Mouse (Mus musculus) midbrain, embryonic 12.5 days (tissue): ENCODE results near the gene Fbln1. TPM values are rescaled to one million over a fixed set of nuclear protein-coding genes. Genes with fewer than 3 reads are reported as not detected.

Experiments
- ATAC-seq: fragments of 200-750 bp; cut with Nextera tagmentation; 2 replicates; pipeline ENCODE4 v1.8.0; 2017; ENCODE audit warnings: low read depth, moderate TSS enrichment, moderate library complexity; ENCODE audit not compliant: low FRiP score
- H3K27ac ChIP-seq: fragments of 300-500 bp; sonication (generic); replicated peaks from 2 replicates; pipeline ENCODE4 v1.5.1; 2016; ENCODE audit warnings: mild to moderate bottlenecking
- H3K27me3 ChIP-seq: fragments of 300-500 bp; sonication (generic); 2 replicates; pipeline ENCODE4 v1.6.1; 2016; ENCODE audit warnings: mild to moderate bottlenecking
- H3K36me3 ChIP-seq: fragments of 300-500 bp; sonication (generic); 2 replicates; pipeline ENCODE4 v1.6.1; 2016
- H3K4me1 ChIP-seq: fragments of 300-500 bp; sonication (generic); 2 replicates; pipeline ENCODE4 v1.6.1; 2016
- H3K4me2 ChIP-seq: fragments of 300-500 bp; sonication (generic); replicated peaks from 2 replicates; pipeline ENCODE4 v1.6.1; 2016; ENCODE audit warnings: mild to moderate bottlenecking, moderate library complexity
- H3K4me3 ChIP-seq: fragments of 300-500 bp; sonication (generic); 2 replicates; pipeline ENCODE4 v1.5.1; 2016; ENCODE audit warnings: mild to moderate bottlenecking
- H3K9ac ChIP-seq: fragments of 300-500 bp; sonication (generic); replicated peaks from 2 replicates; pipeline ENCODE4 v1.6.1; 2016; ENCODE audit warnings: mild to moderate bottlenecking, moderate library complexity
- H3K9me3 ChIP-seq: fragments of 300-500 bp; sonication (generic); 2 replicates; pipeline ENCODE4 v1.6.1; 2016; ENCODE audit warnings: mild to moderate bottlenecking
- WGBS: fragments of 180-500 bp; shearing (Covaris S2); methylation state at CpG from one replicate; pipeline ENCODE4 v1.1.7; 2016; 5-methylcytosine and 5-hydroxymethylcytosine counted together
- polyA plus RNA-seq: library from polyadenylated mRNA; unstranded; fragments of >200 nt; fragmentation: Nextera tagmentation; extraction: Ambion mirVana; gene quantifications from 2 replicates; pipeline ENCODE4 v1.2.1, GENCODE M21; 2016

The Fbln1 gene
- polyA plus RNA-seq, 1 experiment from 2014 or later, result 156 TPM

- Histone ChIP-seq H3K27me3 (no peaks in the 10 kb centered on the region), H3K4me3 (no peak overlapping the region), H3K9me3 (no peaks in the 10 kb centered on the region), H3K9ac (no peak overlapping the region), H3K36me3 (no peaks in the 10 kb centered on the region), H3K27ac (no peak overlapping the region), H3K4me2 (no peak overlapping the region), H3K4me1 (peaks cover 11% of the 10 kb centered on the region)
- ATAC-seq, result no peak
- WGBS, result 92% methylated on average over 8 of the region's 8 CpGs
Observed at GRCm38 (mm10) chr15:85277221-85277620, 71.5 kb downstream of the Fbln1 start.

DNA sequence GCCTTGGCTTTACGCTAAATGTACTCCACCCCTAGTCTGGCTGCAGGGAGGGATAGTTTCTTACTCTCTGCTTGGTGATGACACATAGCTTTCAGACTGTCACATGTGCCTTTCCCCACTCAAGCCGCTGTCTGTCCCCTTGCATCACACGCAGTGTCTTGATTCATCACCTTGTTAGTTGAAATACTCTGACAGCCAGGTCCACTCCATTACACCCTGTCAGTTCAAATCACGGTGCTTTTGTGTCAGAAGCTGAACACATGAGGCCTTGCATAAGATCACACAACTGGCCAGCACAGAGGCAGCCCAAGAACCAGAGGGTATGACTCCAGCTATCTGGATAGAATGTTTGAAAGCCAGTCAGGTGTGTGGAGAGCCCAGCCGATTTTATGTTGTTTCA is 73.2 kb downstream of the Fbln1 start:
- WGBS, result 93% methylated on average over 5 of the region's 5 CpGs

GRCm38 (mm10) chr15:85282021-85282420 is 76.3 kb downstream of the Fbln1 start:
- Histone ChIP-seq H3K4me3 (no peak overlapping the region), H3K4me2 (no peak overlapping the region), H3K4me1 (no peaks in the 10 kb centered on the region), H3K9ac (no peak overlapping the region), H3K36me3 (no peaks in the 10 kb centered on the region), H3K27ac (no peak overlapping the region), H3K9me3 (no peaks in the 10 kb centered on the region), H3K27me3 (no peaks in the 10 kb centered on the region)
- 89% methylated on average over 5 of the region's 5 CpGs for WGBS
- ATAC-seq, result no peak

More for the DNA sequence above, 73.2 kb downstream of the Fbln1 start:
- Histone ChIP-seq H3K4me1 (no peaks in the 10 kb centered on the region), H3K27ac (no peak overlapping the region), H3K27me3 (no peaks in the 10 kb centered on the region), H3K4me3 (no peak overlapping the region), H3K4me2 (no peak overlapping the region), H3K9me3 (no peaks in the 10 kb centered on the region), H3K9ac (no peak overlapping the region), H3K36me3 (no peaks in the 10 kb centered on the region)
- no peak for ATAC-seq

DNA sequence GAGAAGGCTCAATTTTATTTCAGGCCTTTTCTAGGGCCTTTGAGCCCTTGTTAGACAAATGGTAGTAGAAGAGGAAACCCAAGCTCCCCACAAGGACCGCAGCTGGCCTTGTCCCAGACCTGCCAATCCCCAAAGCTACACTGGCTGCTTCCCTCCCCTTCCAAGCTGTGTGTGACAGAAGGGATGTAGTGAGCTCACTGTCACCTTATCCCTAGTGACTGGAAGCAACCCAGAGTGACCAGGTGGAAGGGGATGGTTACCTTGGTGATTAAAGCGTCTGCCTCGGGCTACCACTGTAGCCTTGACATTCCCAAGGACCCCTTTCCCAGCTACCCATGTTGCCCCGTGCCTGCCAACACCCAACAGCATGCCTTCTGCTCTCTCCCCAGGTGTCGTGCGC is 78.9 kb downstream of the Fbln1 start:
- no peak overlapping the region for H3K27ac ChIP-seq
- no peak overlapping the region for H3K4me2 ChIP-seq
- ATAC-seq, result no peak
- no peaks in the 10 kb centered on the region for H3K27me3 ChIP-seq
- H3K4me1 ChIP-seq, result no peaks in the 10 kb centered on the region
- H3K36me3 ChIP-seq, result no peaks in the 10 kb centered on the region
- H3K4me3 ChIP-seq, result no peak overlapping the region
- no peaks in the 10 kb centered on the region for H3K9me3 ChIP-seq
- WGBS, result 94% methylated on average over 6 of the region's 6 CpGs
- H3K9ac ChIP-seq, result no peak overlapping the region

DNA sequence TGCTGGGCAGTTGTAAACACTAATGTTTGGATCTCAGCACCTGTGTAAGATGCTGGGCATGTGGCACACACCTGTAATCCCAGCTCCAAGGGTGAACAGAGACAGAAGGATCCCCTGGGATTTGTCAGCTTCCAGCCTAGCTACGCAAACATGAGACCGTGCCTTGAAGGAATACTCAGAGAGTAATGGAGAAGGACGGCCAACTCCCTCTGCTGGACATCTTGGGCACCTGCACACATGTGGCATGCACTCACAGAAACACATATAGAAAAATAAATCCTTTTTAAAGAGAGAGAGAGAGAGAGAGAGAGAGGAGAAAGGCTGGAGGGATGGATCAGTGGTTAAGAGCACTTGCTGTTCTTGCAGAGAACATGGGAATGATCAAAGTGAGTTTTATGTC is 88.9 kb downstream of the Fbln1 start:
- Histone ChIP-seq H3K27me3 (no peaks in the 10 kb centered on the region), H3K27ac (no peak overlapping the region), H3K36me3 (no peaks in the 10 kb centered on the region), H3K4me3 (no peak overlapping the region), H3K4me1 (peaks cover 13% of the 10 kb centered on the region; the same call in 1 of the 2 replicates), H3K9ac (no peak overlapping the region), H3K9me3 (no peaks in the 10 kb centered on the region), H3K4me2 (no peak overlapping the region)
- ATAC-seq, result no peak
- WGBS, result 86% methylated on average over 3 of the region's 3 CpGs

DNA sequence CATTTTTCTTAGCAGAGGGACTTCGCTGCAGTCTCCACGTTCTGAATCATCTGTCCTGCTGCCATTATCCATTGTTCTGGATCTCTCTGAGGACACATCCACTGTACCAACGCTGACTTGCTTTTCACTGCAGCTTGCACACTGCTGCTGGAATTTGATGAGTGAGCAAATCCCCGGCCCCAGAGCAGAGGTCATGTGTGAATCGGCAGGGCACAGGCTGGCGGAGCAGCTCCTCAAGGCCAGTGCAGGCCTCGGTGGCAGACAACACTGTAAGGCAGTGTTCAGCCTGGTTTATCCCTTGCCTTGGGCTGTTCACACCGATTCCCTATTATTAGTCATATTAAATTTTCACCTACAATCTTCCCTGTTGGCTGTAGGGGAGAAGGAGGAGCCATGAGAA is 89.8 kb downstream of the Fbln1 start:
- no peak overlapping the region for H3K4me2 ChIP-seq
- no peaks in the 10 kb centered on the region for H3K9me3 ChIP-seq
- no peak overlapping the region for H3K4me3 ChIP-seq
- H3K27ac ChIP-seq, result no peak overlapping the region; the same call in 1 of the 2 replicates
- H3K9ac ChIP-seq, result no peak overlapping the region
- no peaks in the 10 kb centered on the region for H3K36me3 ChIP-seq
- 67% methylated on average over 8 of the region's 8 CpGs for WGBS
- no peaks in the 10 kb centered on the region for H3K27me3 ChIP-seq
- ATAC-seq, result no peak
- peaks cover 13% of the 10 kb centered on the region; the same call in 1 of the 2 replicates for H3K4me1 ChIP-seq

- no peak overlapping the region for H3K27ac ChIP-seq
- WGBS, result 58% methylated on average over 2 of the region's 2 CpGs
- ATAC-seq, result no peak
- H3K27me3 ChIP-seq, result no peaks in the 10 kb centered on the region
- no peaks in the 10 kb centered on the region for H3K9me3 ChIP-seq
- H3K36me3 ChIP-seq, result no peaks in the 10 kb centered on the region
- H3K4me3 ChIP-seq, result no peak overlapping the region
- H3K9ac ChIP-seq, result no peak overlapping the region
- H3K4me1 ChIP-seq, result peaks cover 13% of the 10 kb centered on the region; the same call in 1 of the 2 replicates
- no peak overlapping the region for H3K4me2 ChIP-seq
Observed at GRCm38 (mm10) chr15:85295977-85296376, 90.2 kb downstream of the Fbln1 start.

GRCm38 (mm10) chr15:85296538-85296937 is 90.8 kb downstream of the Fbln1 start:
- H3K4me3 ChIP-seq, result no peak overlapping the region
- no peak overlapping the region for H3K4me2 ChIP-seq
- no peaks in the 10 kb centered on the region for H3K36me3 ChIP-seq
- no peaks in the 10 kb centered on the region for H3K9me3 ChIP-seq
- H3K27ac ChIP-seq, result no peak overlapping the region
- no peak overlapping the region for H3K9ac ChIP-seq
- ATAC-seq, result no peak
- WGBS, result 91% methylated on average over 3 of the region's 3 CpGs
- H3K27me3 ChIP-seq, result no peaks in the 10 kb centered on the region
- H3K4me1 ChIP-seq, result peaks cover 13% of the 10 kb centered on the region; the same call in 1 of the 2 replicates

DNA sequence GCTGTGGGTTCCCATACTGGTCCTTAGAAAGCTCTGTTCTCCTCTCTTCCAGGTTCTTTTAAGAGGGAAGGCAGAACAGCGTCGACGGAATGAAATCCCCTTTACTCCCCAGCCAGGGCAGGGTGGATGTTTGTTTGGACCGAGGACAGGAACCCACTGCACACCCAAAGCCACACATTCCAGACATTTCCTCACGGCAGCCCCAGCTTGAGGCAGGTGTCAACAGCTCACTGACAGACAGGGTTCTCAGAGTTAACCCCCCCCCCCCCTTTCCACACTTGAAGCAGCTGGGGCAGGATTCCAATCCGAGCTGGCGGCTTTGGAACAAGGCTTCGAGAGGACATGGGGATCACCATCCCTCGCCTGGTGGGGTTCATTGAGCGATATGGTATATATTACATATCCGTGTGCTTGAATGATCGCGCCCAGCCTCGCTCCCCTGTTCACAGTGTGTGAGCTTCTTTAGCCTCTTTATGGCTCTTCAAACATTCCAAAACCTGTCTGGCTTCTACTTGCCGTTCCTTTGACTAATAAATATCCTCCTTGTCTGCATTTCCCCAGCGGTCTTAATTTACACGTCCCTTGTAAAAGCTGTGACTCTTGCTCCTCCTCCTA is 92.5 kb downstream of the Fbln1 start:
- Histone ChIP-seq H3K27ac (no peak overlapping the region), H3K27me3 (no peaks in the 10 kb centered on the region), H3K4me1 (peaks cover 13% of the 10 kb centered on the region; the same call in 1 of the 2 replicates), H3K4me2 (no peak overlapping the region), H3K9me3 (no peaks in the 10 kb centered on the region), H3K36me3 (no peaks in the 10 kb centered on the region), H3K9ac (no peak overlapping the region), H3K4me3 (no peak overlapping the region)
- ATAC-seq, result no peak
- WGBS, result 56% methylated on average over 17 of the region's 17 CpGs

DNA sequence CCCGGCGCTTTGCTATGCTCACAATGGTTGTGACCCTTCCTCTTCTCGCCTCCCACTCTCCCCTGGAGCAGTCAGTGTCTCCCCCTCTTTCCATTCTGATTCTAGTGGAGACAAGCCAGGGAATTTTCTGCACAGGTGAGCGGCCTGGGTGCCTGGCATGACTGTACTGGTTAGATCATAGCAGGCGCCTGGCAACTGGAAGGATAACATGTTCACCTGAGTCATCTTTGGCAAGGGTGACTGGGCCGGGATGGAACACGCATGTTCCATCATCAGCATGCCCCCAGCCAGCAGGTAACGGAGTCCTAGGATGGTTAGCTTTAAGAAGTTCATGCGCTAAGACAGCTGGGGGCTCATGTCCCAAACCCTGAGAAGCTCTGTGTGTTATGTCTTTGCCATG is 93.2 kb downstream of the Fbln1 start:
- no peak for ATAC-seq
- no peak overlapping the region for H3K4me3 ChIP-seq
- H3K27ac ChIP-seq, result no peak overlapping the region
- 89% methylated on average over 9 of the region's 9 CpGs for WGBS
- H3K36me3 ChIP-seq, result no peaks in the 10 kb centered on the region
- H3K9me3 ChIP-seq, result no peaks in the 10 kb centered on the region
- H3K4me1 ChIP-seq, result peaks cover 13% of the 10 kb centered on the region; the same call in 1 of the 2 replicates
- no peak overlapping the region for H3K4me2 ChIP-seq
- no peaks in the 10 kb centered on the region for H3K27me3 ChIP-seq
- no peak overlapping the region for H3K9ac ChIP-seq

DNA sequence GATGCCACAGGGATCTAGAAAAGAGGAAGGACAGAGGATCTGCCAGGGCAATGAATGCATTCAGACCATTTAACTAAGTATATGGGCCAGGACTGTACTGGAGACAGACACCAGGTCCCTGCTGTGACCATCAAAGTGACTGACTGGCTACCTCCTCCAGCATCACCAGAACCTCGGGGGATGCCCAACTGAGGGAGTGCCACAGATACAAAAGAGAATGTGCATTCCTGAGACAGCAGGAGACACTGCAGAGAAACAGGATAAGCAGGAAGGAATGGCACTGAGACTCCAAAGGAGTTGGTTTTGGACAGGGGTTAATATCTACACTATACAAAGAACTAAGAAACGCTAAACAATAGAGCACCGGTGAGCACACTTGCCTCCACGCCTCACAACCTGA is 97.5 kb downstream of the Fbln1 start:
- Histone ChIP-seq H3K27me3 (no peaks in the 10 kb centered on the region), H3K4me2 (no peak overlapping the region), H3K4me3 (no peak overlapping the region), H3K9me3 (no peaks in the 10 kb centered on the region), H3K4me1 (0 out of 2 replicates have a peak, but pooled peaks cover under 1% of the 10 kb centered on the region), H3K27ac (no peak overlapping the region), H3K36me3 (no peaks in the 10 kb centered on the region), H3K9ac (no peak overlapping the region)
- 50% methylated on average over 4 of the region's 4 CpGs for WGBS
- ATAC-seq, result no peak

GRCm38 (mm10) chr15:85303976-85304375 is 98.2 kb downstream of the Fbln1 start:
- Histone ChIP-seq H3K27ac (no peak overlapping the region), H3K4me1 (no peaks in the 10 kb centered on the region)
- WGBS, result 92% methylated on average over 4 of the region's 4 CpGs

More at GRCm38 (mm10) chr15:85303976-85304375, 98.2 kb downstream of the Fbln1 start:
- no peaks in the 10 kb centered on the region for H3K9me3 ChIP-seq
- no peak overlapping the region for H3K4me3 ChIP-seq
- no peak overlapping the region for H3K4me2 ChIP-seq
- H3K9ac ChIP-seq, result no peak overlapping the region
- H3K27me3 ChIP-seq, result no peaks in the 10 kb centered on the region
- H3K36me3 ChIP-seq, result no peaks in the 10 kb centered on the region
- no peak for ATAC-seq
